Mouse (Mus musculus): ENCODE measurements around the gene Hrc.
A peak's percentile ranks its signal among the peaks of the same experiment; 100 is the strongest.
"Not testable (repeated sequence)": the region's sequence is repeated elsewhere in the genome, so short reads cannot be mapped to it uniquely, and the experiment has no call there.

Gene Hrc

GRCm38 (mm10) chr7:45334605-45335004 is 485 bp upstream of the Hrc start:
- no peak for DNase-seq

GRCm38 (mm10) chr7:45336319-45336718 is 1.2 kb downstream of the Hrc start:
- DNase-seq = no peak

- no peak for DNase-seq
Measured at GRCm38 (mm10) chr7:45337469-45337868, 2.4 kb downstream of the Hrc start.

GRCm38 (mm10) chr7:45338161-45338911 is 3.2 kb downstream of the Hrc start:
- DNase-seq = peak; percentile 50

DNA sequence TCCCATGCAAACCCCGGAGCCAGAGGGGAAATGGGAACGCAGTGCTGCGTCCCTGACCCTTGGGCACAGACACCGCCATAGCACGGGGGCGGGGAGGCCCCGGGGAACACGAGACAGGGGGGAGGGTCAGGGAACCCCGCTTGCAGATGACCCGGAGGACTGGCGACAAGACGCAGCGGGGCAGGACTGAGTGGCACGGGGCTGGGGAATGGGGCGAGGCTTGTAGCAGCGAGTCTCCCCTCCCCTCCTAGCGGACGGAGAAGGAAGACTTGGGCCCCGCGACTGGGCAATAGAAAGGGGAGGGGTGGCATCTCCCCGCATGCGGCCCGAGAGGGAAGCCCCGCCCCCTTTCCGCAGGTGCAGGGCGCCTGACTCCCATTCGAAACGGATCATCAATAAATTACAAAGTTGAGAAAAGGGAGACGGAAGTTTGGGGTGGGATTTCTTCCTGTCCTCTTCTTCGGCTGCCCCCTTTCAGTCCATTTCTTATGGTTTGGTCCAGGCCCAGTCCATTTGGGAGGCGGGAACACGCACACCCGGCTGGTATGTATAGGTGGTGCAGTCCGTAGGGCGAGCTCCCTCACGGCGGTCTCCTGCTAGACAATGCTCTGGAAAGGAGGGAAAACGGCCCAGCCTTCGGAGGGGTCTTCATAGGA is 4.4 kb downstream of the Hrc start:
- peak; percentile 72 for DNase-seq

DNA sequence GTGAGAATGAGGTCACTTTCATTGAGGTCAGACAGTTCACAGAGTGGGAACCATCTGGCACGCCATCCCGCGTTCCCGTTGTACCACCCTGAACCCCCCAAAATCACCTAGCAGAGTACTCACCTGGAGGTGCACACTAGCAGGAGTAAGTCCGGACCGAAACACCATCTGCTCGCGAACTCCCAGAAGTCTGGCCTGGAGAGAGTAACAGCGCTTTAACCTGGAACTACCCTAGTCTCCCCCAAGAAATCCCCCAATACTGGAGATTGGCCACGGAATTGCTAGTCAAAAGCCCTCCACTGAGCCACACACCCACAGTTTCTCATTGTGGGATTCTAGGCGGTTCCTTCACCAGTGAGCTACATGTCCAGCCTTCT is 5.0 kb downstream of the Hrc start:
- no peak for DNase-seq

- DNase-seq = peak; percentile 42
Measured at GRCm38 (mm10) chr7:45340669-45341068, 5.6 kb downstream of the Hrc start.

DNA sequence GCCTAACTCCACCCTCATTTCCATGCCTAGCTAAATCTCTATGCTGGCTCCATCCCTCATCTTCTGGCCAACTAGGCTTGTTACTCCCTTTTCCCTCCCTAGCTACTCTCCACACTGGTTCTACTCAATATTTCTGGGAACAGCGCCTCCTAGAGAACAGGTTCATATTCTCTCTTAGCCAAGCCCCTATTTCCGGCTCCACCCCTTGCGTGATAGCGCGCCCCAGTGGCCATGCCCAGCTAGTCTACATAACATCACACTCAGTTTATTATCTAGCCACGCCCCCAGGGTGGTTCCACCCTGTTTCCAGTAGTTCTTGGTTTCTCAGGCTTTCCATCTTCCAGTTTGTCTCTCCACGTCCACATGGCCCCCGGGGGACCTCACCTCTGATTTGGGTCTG is 6.2 kb downstream of the Hrc start:
- DNase-seq = peak; percentile 73

GRCm38 (mm10) chr7:45342081-45342480 is 7.0 kb downstream of the Hrc start:
- DNase-seq = no peak

DNA sequence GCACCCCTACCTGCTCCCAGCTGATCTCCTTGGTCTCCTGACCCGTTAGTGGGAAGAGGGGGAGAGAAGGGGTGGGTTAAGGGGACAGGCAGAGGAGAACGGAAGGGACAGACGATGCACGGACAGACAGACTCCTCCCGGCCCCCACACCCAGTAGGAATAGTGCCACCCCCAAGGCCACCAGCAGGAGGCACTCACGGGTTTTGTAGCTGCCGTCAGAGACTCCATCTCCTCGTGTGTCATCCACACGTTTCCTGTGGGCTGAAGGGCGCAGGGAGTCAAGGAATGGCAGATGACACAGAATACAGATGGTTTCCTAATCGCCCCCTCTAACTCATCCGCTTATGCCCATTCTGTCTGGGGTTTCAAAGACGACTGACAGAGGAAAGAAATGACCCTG is 8.5 kb downstream of the Hrc start:
- DNase-seq = no peak

GRCm38 (mm10) chr7:45346905-45347304 is 11.8 kb downstream of the Hrc start:
- DNase-seq = no peak

GRCm38 (mm10) chr7:45353041-45353440 is 18.0 kb downstream of the Hrc start:
- no peak for DNase-seq

DNA sequence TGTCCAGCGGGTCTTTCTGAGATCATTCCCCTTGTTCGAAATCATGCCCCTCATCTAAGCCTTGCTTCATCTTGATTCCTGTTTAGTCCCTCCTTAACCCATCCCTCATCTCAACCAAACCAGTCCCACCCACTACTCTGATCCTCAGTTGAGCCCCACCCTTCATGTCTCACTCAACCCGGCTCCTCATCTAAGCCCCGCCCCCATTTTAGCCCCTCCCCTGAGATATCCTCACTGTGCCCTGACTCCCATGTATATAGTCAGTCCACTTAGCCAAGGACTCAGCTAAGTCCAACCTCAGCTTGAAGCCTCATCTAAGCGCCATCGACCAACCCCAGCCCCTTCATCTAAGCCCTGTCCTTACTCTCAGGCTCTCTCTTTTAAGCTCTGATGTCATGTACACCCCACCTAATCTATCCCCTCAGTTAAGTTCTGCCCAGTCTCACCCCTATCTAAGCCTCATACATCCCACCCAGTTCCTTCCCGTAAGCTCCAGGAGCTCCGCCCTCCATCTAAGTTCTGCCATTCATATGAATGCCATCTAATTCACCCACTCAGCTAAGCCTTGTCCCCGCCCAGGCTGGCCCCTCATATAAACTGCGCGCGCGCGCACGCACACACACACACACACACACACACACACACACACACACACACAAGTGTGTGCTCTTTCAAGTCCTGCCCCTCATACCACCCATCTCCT is 20.4 kb downstream of the Hrc start:
- no peak for DNase-seq

GRCm38 (mm10) chr7:45356087-45356486 is 21.0 kb downstream of the Hrc start:
- no peak for DNase-seq

GRCm38 (mm10) chr7:45359081-45359480 is 24.0 kb downstream of the Hrc start:
- DNase-seq = not testable (repeated sequence)

DNA sequence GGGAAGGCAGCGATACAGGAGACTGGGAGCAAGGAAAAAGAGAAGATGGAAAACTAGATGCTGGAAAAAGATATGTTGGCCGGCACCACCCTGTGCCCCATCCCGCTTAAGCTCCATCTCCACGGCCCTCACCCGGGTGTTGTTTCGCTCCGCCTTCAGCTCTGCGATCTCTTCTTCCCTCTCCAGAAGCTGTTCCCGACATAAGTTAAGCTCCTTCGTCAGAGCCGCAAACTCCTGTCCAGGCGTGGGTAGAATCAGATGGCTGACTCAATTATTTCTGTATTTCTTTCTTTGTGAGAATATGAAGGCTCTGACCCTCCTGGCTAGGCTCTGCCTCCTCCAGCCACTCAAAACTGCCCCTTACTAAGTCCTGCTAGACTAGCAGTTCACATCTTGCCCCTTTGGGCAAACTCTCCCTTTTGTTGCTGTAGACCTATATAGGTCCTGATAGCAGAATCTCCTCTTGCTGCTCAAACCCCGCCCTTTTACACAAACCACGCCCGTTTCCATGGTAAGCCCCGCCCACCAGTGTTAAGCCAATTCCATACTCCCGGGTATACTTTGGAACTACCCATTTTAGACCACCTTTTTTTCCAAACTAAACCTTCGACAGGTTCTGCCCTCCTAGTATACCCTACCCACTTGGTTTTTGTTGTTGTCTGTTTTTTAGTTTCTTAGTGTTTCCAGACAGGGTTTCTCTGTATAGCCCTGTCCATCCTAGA is 25.5 kb downstream of the Hrc start:
- no peak for DNase-seq

- peak; percentile 71 for DNase-seq
Measured at GRCm38 (mm10) chr7:45361243-45361804, 26.2 kb downstream of the Hrc start.

GRCm38 (mm10) chr7:45362801-45363200 is 27.7 kb downstream of the Hrc start:
- peak; percentile 35 for DNase-seq

DNA sequence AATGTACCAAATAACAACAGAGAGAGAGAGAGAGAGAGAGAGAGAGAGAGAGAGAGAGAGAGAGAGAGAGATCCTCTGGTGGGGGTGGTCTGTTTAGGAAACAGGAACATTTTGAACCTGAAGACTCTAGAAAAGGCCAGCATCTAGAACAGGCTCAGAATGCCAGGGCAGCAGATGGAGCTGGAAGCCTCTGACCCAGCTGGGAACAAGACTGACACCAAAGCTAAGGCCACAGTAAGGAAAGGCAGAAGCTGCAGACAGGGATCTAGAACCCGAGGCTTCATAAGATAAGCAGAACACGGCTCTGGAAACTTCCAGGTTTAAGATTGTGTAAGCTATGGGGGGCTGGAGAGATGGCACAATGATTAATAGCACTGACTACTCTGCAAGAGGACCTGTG is 28.9 kb downstream of the Hrc start:
- DNase-seq = no peak

- peak; percentile 56 for DNase-seq
Measured at GRCm38 (mm10) chr7:45365742-45366651, 30.9 kb downstream of the Hrc start.

DNA sequence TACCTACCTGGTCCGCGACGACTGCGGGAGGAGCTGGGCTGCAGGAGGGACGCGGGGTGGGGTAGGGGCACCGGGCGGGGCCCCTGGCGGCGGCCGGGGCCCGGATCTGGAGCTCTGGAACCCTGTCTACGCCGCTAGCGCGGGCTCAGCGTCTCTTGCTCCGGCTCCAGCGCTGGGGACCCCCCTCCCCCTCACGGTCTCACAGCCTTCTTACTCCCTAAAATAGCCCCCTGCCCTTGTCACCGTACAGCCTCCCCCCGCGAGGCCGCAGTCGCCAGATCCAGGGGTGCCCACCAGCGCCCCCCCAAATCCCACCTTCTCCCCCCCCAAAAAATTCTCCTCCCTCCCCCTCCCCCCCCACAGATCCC is 31.5 kb downstream of the Hrc start, which contains the start of gene Ppfia3:
Gene Ppfia3 (minus strand): TSS at position 368 of the 368 bp plus-strand sequence.
- no peak for DNase-seq

Data from kidney, adult 18-20 months (tissue).